Mouse (Mus musculus): ENCODE measurements around the gene Dennd2a.
A peak's percentile ranks its signal among the peaks of the same experiment; 100 is the strongest.
"Not testable (repeated sequence)": the region's sequence is repeated elsewhere in the genome, so short reads cannot be mapped to it uniquely, and the experiment has no call there.

The Dennd2a gene

DNA sequence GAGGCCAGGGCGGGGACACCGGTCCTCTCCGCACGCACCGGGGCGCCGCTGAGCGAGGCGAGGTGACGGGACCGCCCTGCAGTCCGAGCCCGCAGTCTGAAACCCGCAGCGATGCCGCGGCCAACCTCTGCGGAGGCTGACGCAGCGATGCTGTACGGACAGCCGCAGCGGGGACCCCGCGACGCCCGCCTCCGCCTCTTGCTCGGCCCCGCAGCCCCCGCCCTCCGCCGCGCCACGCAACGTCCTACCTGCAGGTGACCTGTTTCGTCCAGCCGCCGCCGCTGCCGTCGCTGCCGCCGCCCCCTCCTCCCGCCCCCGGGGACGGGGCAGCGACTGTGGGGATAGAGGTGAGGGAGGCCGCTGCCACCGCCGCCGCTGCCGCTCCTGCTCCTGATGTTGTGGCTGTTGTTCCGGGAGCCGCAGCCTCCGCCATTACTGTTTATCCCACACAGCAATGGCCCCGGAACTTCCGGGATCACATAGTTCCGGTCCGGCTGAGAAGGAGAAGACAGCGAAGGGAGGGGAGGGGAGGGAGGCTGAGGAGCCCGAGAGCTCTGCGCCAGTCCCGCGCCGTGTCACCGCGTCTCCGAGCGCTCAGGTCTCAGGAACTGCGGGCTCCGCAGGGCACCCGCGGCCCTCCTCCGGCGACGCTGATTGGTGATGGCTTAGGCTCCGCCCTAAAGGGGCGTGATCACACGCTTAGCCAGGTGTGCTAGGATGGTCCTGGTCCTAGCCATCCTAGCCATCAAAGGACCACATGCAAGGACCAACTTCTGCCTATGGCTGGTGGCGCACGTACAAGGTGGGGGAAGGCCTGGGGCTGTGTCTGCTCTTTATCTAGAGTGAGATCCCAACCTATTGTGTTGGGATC is 137.6 kb downstream of the Dennd2a start, which contains the start of gene Mkrn1:
TSS of gene Mkrn1 (minus strand) at position 612 of the 871 bp plus-strand sequence.
- DNase-seq (ENCODE audit: low read depth, low spot score), result peak; percentile 90

DNA sequence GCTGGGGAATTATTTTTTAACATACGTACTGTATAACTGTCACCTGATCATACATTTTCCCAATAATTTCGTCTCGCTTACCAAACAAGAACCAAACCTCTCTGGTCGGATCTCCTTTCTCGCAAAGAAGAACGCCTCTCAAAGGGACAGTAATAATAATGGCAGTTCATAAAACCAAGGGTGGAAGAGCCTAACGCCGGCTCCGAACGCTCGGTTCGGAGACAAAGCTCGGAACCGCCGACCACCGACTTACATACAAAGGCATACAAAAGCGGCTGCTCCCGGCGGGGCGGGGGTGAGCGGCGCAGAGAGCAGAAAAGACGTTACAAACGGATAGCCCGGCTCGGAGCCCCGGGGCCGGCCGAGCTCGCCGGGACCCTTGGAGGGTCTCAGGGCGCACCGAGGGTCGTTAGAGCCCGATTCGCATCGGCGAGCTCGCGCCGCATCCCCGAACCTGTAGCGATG is 138.2 kb downstream of the Dennd2a start:
- no peak for DNase-seq (ENCODE audit: low read depth, low spot score)

DNA sequence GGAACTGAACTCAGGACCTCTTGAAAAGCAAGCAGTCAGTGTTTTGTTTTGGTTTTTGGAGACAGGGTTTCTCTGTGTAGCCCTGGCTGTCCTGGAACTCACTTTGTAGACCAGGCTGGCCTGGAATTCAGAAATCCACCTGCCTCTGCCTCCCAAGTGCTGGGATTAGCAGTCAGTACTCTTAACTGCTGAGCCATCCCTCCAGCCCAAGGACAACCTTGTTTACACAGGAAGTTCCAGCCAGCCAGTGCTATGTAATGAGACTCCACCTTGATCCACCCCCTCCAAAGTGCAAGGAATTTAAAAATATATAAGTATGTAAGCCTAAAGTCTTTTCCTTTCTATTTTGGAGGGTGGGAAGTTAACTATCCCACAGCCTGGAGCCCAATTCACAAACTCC is 141.0 kb downstream of the Dennd2a start:
- not testable (repeated sequence) for DNase-seq (ENCODE audit: low read depth, low spot score)

DNA sequence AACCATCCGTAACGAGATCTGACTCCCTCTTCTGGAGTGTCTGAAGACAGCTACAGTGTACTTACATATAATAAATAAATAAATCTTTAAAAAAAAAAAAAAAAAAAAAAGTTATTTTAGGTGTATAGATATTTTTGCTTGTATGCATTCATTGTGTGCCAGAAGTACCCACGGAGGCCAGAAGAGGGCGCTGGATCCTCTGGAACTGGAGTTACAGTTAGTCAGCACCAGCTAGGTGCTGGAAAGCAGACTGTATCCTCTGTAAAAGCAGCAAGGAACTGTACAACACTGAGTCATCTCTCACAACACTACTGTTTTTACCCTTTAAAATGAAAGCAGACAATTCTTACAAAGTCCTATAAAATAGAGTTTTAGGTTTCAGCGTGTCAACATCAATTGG is 141.9 kb downstream of the Dennd2a start:
- peak; percentile 87 for DNase-seq (ENCODE audit: low read depth, low spot score)

- DNase-seq (ENCODE audit: low read depth, low spot score), result no peak
Observed at GRCm38 (mm10) chr6:39414106-39414505, 143.6 kb downstream of the Dennd2a start.

Measured in CD4-positive, CD25-positive, alpha-beta regulatory T cell, adult 2 months (primary cell).